Mouse (Mus musculus) urinary bladder, postnatal 0 days (tissue): ENCODE results near the gene D430041D05Rik. TPM values are rescaled to one million over a fixed set of nuclear protein-coding genes. Genes with fewer than 3 reads are reported as not detected.

ENCODE experiments used
- microRNA counts: library from miRNA; unstranded; fragments of <30 nt; microRNA quantifications from one replicate; lab custom pipeline; 2016
- microRNA-seq: library from miRNA; unstranded; fragments of <30 nt; microRNA quantifications from one replicate; pipeline ENCODE4, GENCODE M21; 2016
- polyA plus RNA-seq: library from polyadenylated mRNA; unstranded; fragments of >200 nt; fragmentation: Nextera tagmentation; extraction: Ambion mirVana; gene quantifications from 2 replicates; pipeline ENCODE4 v1.2.1, GENCODE M21; 2015

Gene D430041D05Rik
- polyA plus RNA-seq = 0.01 and 0.04 TPM in 2 replicates

GRCm38 (mm10) chr2:104410963-104411545 lies at the start of gene D430041D05Rik:
D430041D05Rik (minus strand) TSS chr2:104411013.

GRCm38 (mm10) chr2:104122505-104123378 lies 288.1 kb downstream of the D430041D05Rik start, which contains the start of gene A930018P22Rik:
A930018P22Rik (plus strand) TSS chr2:104122769.

GRCm38 (mm10) chr2:104095741-104096213 lies 315.0 kb downstream of the D430041D05Rik start, which contains the start of gene Cd59a:
Cd59a (plus strand) TSS chr2:104095801.

MicroRNAs within 50 kb of the gene (microRNA counts, 519-probe panel; counts per million panel counts)
- microRNA mmu-miR-1902 (lab: Ali Mortazavi, UCI) = 2,791 counts per million, percentile 39 among the panel's probes with 10 or more counts

Small RNAs within 50 kb of the gene (microRNA-seq; reads per million reads assigned to microRNA genes)
- gene Mir1902 = not detected

Other genes starting within 250 kb of the D430041D05Rik start
- gene Hipk3, start 83.4 kb upstream of the D430041D05Rik start, polyA plus RNA-seq = 14.9 and 17.5 TPM in 2 replicates
- gene Cstf3, start 179.5 kb upstream of the D430041D05Rik start, polyA plus RNA-seq = 36.2 and 49.1 TPM in 2 replicates